Mouse (Mus musculus) intestine, postnatal 0 days (tissue): ENCODE results near the gene Dpf1. TPM values are rescaled to one million over a fixed set of nuclear protein-coding genes. Genes with fewer than 3 reads are reported as not detected.
A peak's percentile ranks its signal among the peaks of the same experiment; 100 is the strongest.

Experiments used
- ATAC-seq: fragments of 200-750 bp; cut with Nextera tagmentation; 2 replicates; pipeline ENCODE4 v1.8.0; 2017; ENCODE audit warnings: mild to moderate bottlenecking, moderate TSS enrichment, moderate library complexity
- H3K27ac ChIP-seq: fragments of 300-500 bp; sonication (generic); 2 replicates; pipeline ENCODE4 v1.5.1; 2014; ENCODE audit warnings: mild to moderate bottlenecking, low read depth, low read length, moderate library complexity
- H3K27me3 ChIP-seq: fragments of 300-500 bp; sonication (generic); replicated peaks from 2 replicates; pipeline ENCODE4 v1.6.1; 2014; ENCODE audit warnings: low read length, mixed read lengths; ENCODE audit not compliant: control insufficient read depth, insufficient read depth
- H3K36me3 ChIP-seq: fragments of 300-500 bp; sonication (generic); 2 replicates; pipeline ENCODE4 v1.6.1; 2014; ENCODE audit warnings: mild to moderate bottlenecking, moderate library complexity; ENCODE audit not compliant: control insufficient read depth, insufficient read depth
- H3K4me1 ChIP-seq: fragments of 300-500 bp; sonication (generic); replicated peaks from 2 replicates; pipeline ENCODE4 v1.6.1; 2014; ENCODE audit warnings: antibody characterized with exemption, low read length, mixed read lengths; ENCODE audit not compliant: control insufficient read depth, insufficient read depth
- H3K4me2 ChIP-seq: fragments of 300-500 bp; sonication (generic); replicated peaks from 2 replicates; pipeline ENCODE4 v1.6.1; 2014; ENCODE audit warnings: low read depth, mild to moderate bottlenecking, moderate library complexity
- H3K4me3 ChIP-seq: fragments of 300-500 bp; sonication (generic); 2 replicates; pipeline ENCODE4 v1.5.1; 2014; ENCODE audit warnings: low read depth, low read length
- H3K9ac ChIP-seq: fragments of 300-500 bp; sonication (generic); 2 replicates; pipeline ENCODE4 v1.6.1; 2014; ENCODE audit warnings: mild to moderate bottlenecking, low read depth, low read length
- H3K9me3 ChIP-seq: fragments of 300-500 bp; sonication (generic); 2 replicates; pipeline ENCODE4 v1.6.1; 2016; ENCODE audit warnings: mixed run types; ENCODE audit not compliant: control insufficient read depth
- CTCF ChIP-seq: sonication (generic); IDR thresholded peaks from 2 replicates; pipeline ENCODE4 v1.5.1; 2016; ENCODE audit warnings: low read depth, mild to moderate bottlenecking, control low read depth, antibody characterized with exemption, moderate library complexity
- WGBS: fragments of 180-500 bp; shearing (Covaris S2); extraction: QIAGEN DNeasy Blood & Tissue Kit; methylation state at CpG from one replicate; pipeline ENCODE4 v1.1.7; 2014; 5-methylcytosine and 5-hydroxymethylcytosine counted together
- polyA plus RNA-seq: library from polyadenylated mRNA; unstranded; fragments of >200 nt; fragmentation: Nextera tagmentation; extraction: Ambion mirVana; gene quantifications from 2 replicates; pipeline ENCODE4 v1.2.1, GENCODE M21; 2015

Gene Dpf1
- polyA plus RNA-seq, 1 experiment from 2014 or later: 1.7 TPM

- Histone ChIP-seq H3K9ac (no peak overlapping the region), H3K9me3 (no peaks in the 10 kb centered on the region), H3K27me3 (no peaks in the 10 kb centered on the region), H3K4me3 (no peak overlapping the region), H3K4me2 (no peak overlapping the region), H3K4me1 (0 out of 2 replicates have a peak, but pooled peaks cover 3% of the 10 kb centered on the region), H3K36me3 (peaks cover 57% of the 10 kb centered on the region), H3K27ac (no peak overlapping the region)
- no peak for TF ChIP-seq CTCF
- ATAC-seq: no peak
- WGBS: 81% methylated on average over 12 of the region's 12 CpGs
These were observed 38.0 kb downstream of the Dpf1 start for GRCm38 (mm10) chr7:29341722-29342121.

- 0 out of 2 replicates have a peak, but pooled peaks cover 3% of the 10 kb centered on the region for H3K4me1 ChIP-seq
- no peaks in the 10 kb centered on the region for H3K9me3 ChIP-seq
- H3K4me3 ChIP-seq: no peak overlapping the region
- H3K9ac ChIP-seq: no peak overlapping the region
- no peaks in the 10 kb centered on the region for H3K27me3 ChIP-seq
- H3K36me3 ChIP-seq: peaks cover 57% of the 10 kb centered on the region
- no peak overlapping the region for H3K27ac ChIP-seq
- ATAC-seq: no peak
- no peak overlapping the region for H3K4me2 ChIP-seq
- TF ChIP-seq CTCF: no peak
- 75% methylated on average over 8 of the region's 8 CpGs for WGBS
These were observed 38.8 kb downstream of the Dpf1 start for GRCm38 (mm10) chr7:29342489-29343092.

GRCm38 (mm10) chr7:29343746-29344145, 40.0 kb downstream of the Dpf1 start:
- no peak for TF ChIP-seq CTCF
- Histone ChIP-seq H3K27me3 (no peaks in the 10 kb centered on the region), H3K4me3 (no peak overlapping the region), H3K4me1 (0 out of 2 replicates have a peak, but pooled peaks cover 3% of the 10 kb centered on the region), H3K27ac (no peak overlapping the region), H3K4me2 (no peak overlapping the region), H3K9ac (no peak overlapping the region), H3K9me3 (no peaks in the 10 kb centered on the region), H3K36me3 (peaks cover 64% of the 10 kb centered on the region)
- WGBS: 91% methylated on average over 7 of the region's 7 CpGs
- no peak for ATAC-seq

- ATAC-seq: no peak
- Histone ChIP-seq H3K9ac (no peak overlapping the region), H3K27me3 (no peaks in the 10 kb centered on the region), H3K27ac (no peak overlapping the region), H3K4me2 (no peak overlapping the region), H3K4me1 (no peaks in the 10 kb centered on the region), H3K9me3 (no peaks in the 10 kb centered on the region), H3K36me3 (peaks cover 77% of the 10 kb centered on the region), H3K4me3 (no peak overlapping the region)
- 84% methylated on average over 4 of the region's 4 CpGs for WGBS
- no peak for TF ChIP-seq CTCF
These were observed 41.8 kb downstream of the Dpf1 start for GRCm38 (mm10) chr7:29345534-29345933.

GRCm38 (mm10) chr7:29346212-29346611, 42.5 kb downstream of the Dpf1 start:
- no peak overlapping the region for H3K4me3 ChIP-seq
- WGBS: 75% methylated on average over 3 of the region's 3 CpGs
- H3K27ac ChIP-seq: no peak overlapping the region
- peaks cover 77% of the 10 kb centered on the region for H3K36me3 ChIP-seq
- TF ChIP-seq CTCF: no peak
- H3K4me2 ChIP-seq: no peak overlapping the region
- no peaks in the 10 kb centered on the region for H3K4me1 ChIP-seq
- no peaks in the 10 kb centered on the region for H3K9me3 ChIP-seq
- H3K27me3 ChIP-seq: no peaks in the 10 kb centered on the region
- ATAC-seq: no peak
- H3K9ac ChIP-seq: no peak overlapping the region

GRCm38 (mm10) chr7:29350489-29350888, 46.7 kb downstream of the Dpf1 start:
- no peaks in the 10 kb centered on the region for H3K27me3 ChIP-seq
- H3K4me3 ChIP-seq: no peak overlapping the region
- ATAC-seq: peak; percentile 56; the same call in 1 of the 2 replicates
- H3K9ac ChIP-seq: no peak overlapping the region
- H3K4me2 ChIP-seq: no peak overlapping the region
- H3K9me3 ChIP-seq: no peaks in the 10 kb centered on the region
- WGBS: 63% methylated on average over 10 of the region's 10 CpGs
- no peaks in the 10 kb centered on the region for H3K4me1 ChIP-seq
- no peak for TF ChIP-seq CTCF
- peaks cover 97% of the 10 kb centered on the region for H3K36me3 ChIP-seq
- H3K27ac ChIP-seq: no peak overlapping the region
